Mouse (Mus musculus) embryonic facial prominence, embryonic 10.5 days (tissue): ENCODE data around the gene Rps6ka5. TPM values are rescaled to one million over a fixed set of nuclear protein-coding genes. Genes with fewer than 3 reads are reported as not detected.

Experiments
- DNase-seq: peaks from one replicate; pipeline ENCODE4 v3.0.0-alpha.2; 2017; ENCODE audit warnings: low spot score
- H3K27ac ChIP-seq: fragments of 300-500 bp; sonication (generic); replicated peaks from 2 replicates; pipeline ENCODE4 v1.5.1; 2016; ENCODE audit warnings: mild to moderate bottlenecking
- H3K27me3 ChIP-seq: fragments of 300-500 bp; sonication (generic); replicated peaks from 2 replicates; pipeline ENCODE4 v1.6.1; 2016; ENCODE audit warnings: low read depth, mild to moderate bottlenecking; ENCODE audit not compliant: poor library complexity, severe bottlenecking
- H3K36me3 ChIP-seq: fragments of 300-500 bp; sonication (generic); replicated peaks from 2 replicates; pipeline ENCODE4 v1.6.1; 2016; ENCODE audit warnings: mild to moderate bottlenecking, moderate library complexity
- H3K4me1 ChIP-seq: fragments of 300-500 bp; sonication (generic); 2 replicates; pipeline ENCODE4 v1.6.1; 2016
- H3K4me3 ChIP-seq: fragments of 300-500 bp; sonication (generic); 2 replicates; pipeline ENCODE4 v1.5.1; 2016; ENCODE audit warnings: mild to moderate bottlenecking, moderate library complexity
- H3K9me3 ChIP-seq: fragments of 300-500 bp; sonication (generic); 2 replicates; pipeline ENCODE4 v1.6.1; 2016; ENCODE audit warnings: mild to moderate bottlenecking
- WGBS: fragments of 180-500 bp; shearing (Covaris S2); methylation state at CpG from one replicate; pipeline ENCODE4 v1.1.7; 2016; 5-methylcytosine and 5-hydroxymethylcytosine counted together
- polyA plus RNA-seq: library from polyadenylated mRNA; unstranded; fragments of >200 nt; fragmentation: Nextera tagmentation; extraction: Ambion mirVana; gene quantifications from 2 replicates; pipeline ENCODE4 v1.2.1, GENCODE M21; 2016

Gene Rps6ka5
- polyA plus RNA-seq, 1 experiment from 2014 or later = 3.6 TPM

- Histone ChIP-seq H3K4me1 (peaks cover 18% of the 10 kb centered on the region), H3K4me3 (no peak overlapping the region), H3K9me3 (no peaks in the 10 kb centered on the region), H3K27me3 (no peaks in the 10 kb centered on the region), H3K36me3 (no peaks in the 10 kb centered on the region), H3K27ac (no peak overlapping the region)
- WGBS = 96% methylated on average over 2 of the region's 2 CpGs
- DNase-seq = no peak
Measured at GRCm38 (mm10) chr12:100636299-100636633, 90.5 kb downstream of the Rps6ka5 start.

- no peak for DNase-seq
- no peak overlapping the region for H3K27ac ChIP-seq
- 89% methylated on average over 6 of the region's 6 CpGs for WGBS
- no peaks in the 10 kb centered on the region for H3K9me3 ChIP-seq
- no peaks in the 10 kb centered on the region for H3K36me3 ChIP-seq
- peaks cover 13% of the 10 kb centered on the region for H3K4me1 ChIP-seq
- no peaks in the 10 kb centered on the region for H3K27me3 ChIP-seq
- H3K4me3 ChIP-seq = no peak overlapping the region
Measured at GRCm38 (mm10) chr12:100635601-100636298, 91.0 kb downstream of the Rps6ka5 start.

- Histone ChIP-seq H3K36me3 (no peaks in the 10 kb centered on the region), H3K4me3 (no peak overlapping the region), H3K27me3 (no peaks in the 10 kb centered on the region), H3K4me1 (no peaks in the 10 kb centered on the region), H3K27ac (no peak overlapping the region), H3K9me3 (no peaks in the 10 kb centered on the region)
- WGBS = 93% methylated on average over 3 of the region's 3 CpGs
- DNase-seq = no peak
Measured at GRCm38 (mm10) chr12:100633231-100633630, 93.6 kb downstream of the Rps6ka5 start.

GRCm38 (mm10) chr12:100631286-100631685 lies 95.5 kb downstream of the Rps6ka5 start:
- peaks cover 7% of the 10 kb centered on the region; the same call in 1 of the 2 replicates for H3K4me1 ChIP-seq
- H3K27me3 ChIP-seq = no peaks in the 10 kb centered on the region
- no peaks in the 10 kb centered on the region for H3K36me3 ChIP-seq
- WGBS = 93% methylated on average over 7 of the region's 7 CpGs
- no peak overlapping the region for H3K4me3 ChIP-seq
- H3K9me3 ChIP-seq = no peaks in the 10 kb centered on the region
- H3K27ac ChIP-seq = no peak overlapping the region
- DNase-seq = no peak

- WGBS = 93% methylated on average over 6 of the region's 6 CpGs
- H3K4me3 ChIP-seq = no peak overlapping the region
- H3K4me1 ChIP-seq = peaks cover 7% of the 10 kb centered on the region; the same call in 1 of the 2 replicates
- no peaks in the 10 kb centered on the region for H3K36me3 ChIP-seq
- no peaks in the 10 kb centered on the region for H3K27me3 ChIP-seq
- no peak for DNase-seq
- H3K9me3 ChIP-seq = no peaks in the 10 kb centered on the region
- H3K27ac ChIP-seq = no peak overlapping the region
Measured at GRCm38 (mm10) chr12:100629126-100629920, 97.5 kb downstream of the Rps6ka5 start.

GRCm38 (mm10) chr12:100626991-100627677 lies 99.6 kb downstream of the Rps6ka5 start:
- Histone ChIP-seq H3K4me1 (peaks cover 7% of the 10 kb centered on the region; the same call in 1 of the 2 replicates), H3K27me3 (no peaks in the 10 kb centered on the region), H3K4me3 (no peak overlapping the region), H3K9me3 (no peaks in the 10 kb centered on the region), H3K27ac (no peak overlapping the region), H3K36me3 (no peaks in the 10 kb centered on the region)
- WGBS = 54% methylated on average over 1 of the region's 1 CpGs
- DNase-seq = no peak

- Histone ChIP-seq H3K9me3 (no peaks in the 10 kb centered on the region), H3K4me3 (no peak overlapping the region), H3K27ac (no peak overlapping the region), H3K36me3 (no peaks in the 10 kb centered on the region), H3K4me1 (peaks cover 7% of the 10 kb centered on the region; the same call in 1 of the 2 replicates), H3K27me3 (no peaks in the 10 kb centered on the region)
- no peak for DNase-seq
- WGBS = 81% methylated on average over 4 of the region's 4 CpGs
Measured at GRCm38 (mm10) chr12:100626273-100626990, 100.4 kb downstream of the Rps6ka5 start.

- H3K36me3 ChIP-seq = no peaks in the 10 kb centered on the region
- H3K9me3 ChIP-seq = no peaks in the 10 kb centered on the region
- no peaks in the 10 kb centered on the region for H3K27me3 ChIP-seq
- H3K4me3 ChIP-seq = no peak overlapping the region
- H3K27ac ChIP-seq = no peak overlapping the region
- no peak for DNase-seq
- WGBS = 83% methylated on average over 3 of the region's 3 CpGs
- H3K4me1 ChIP-seq = peaks cover 7% of the 10 kb centered on the region; the same call in 1 of the 2 replicates
Measured at GRCm38 (mm10) chr12:100624854-100625447, 101.8 kb downstream of the Rps6ka5 start.

DNA sequence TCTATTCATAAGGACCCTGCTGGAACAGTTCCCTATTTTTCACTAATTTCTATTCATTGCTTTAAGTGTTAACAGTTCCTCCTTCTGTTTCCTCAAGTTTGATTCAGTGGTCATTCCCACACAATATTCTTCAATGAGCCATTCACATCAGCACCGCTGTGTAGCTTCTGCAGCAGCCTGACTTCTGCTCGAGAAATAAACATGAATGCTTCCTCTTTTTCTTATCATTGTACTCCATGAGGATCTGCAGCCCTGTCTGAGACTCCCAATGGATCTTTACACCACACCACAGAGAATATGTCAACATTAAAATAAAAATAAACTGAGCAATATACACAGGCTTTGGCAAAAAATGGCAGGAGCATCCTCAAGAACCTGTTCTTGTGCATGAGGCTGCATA lies 111.5 kb downstream of the Rps6ka5 start:
- WGBS = 83% methylated on average over 2 of the region's 2 CpGs
- no peaks in the 10 kb centered on the region for H3K36me3 ChIP-seq
- no peak for DNase-seq
- no peak overlapping the region for H3K4me3 ChIP-seq
- H3K4me1 ChIP-seq = no peaks in the 10 kb centered on the region
- no peak overlapping the region for H3K27ac ChIP-seq
- no peaks in the 10 kb centered on the region for H3K27me3 ChIP-seq
- no peaks in the 10 kb centered on the region for H3K9me3 ChIP-seq

DNA sequence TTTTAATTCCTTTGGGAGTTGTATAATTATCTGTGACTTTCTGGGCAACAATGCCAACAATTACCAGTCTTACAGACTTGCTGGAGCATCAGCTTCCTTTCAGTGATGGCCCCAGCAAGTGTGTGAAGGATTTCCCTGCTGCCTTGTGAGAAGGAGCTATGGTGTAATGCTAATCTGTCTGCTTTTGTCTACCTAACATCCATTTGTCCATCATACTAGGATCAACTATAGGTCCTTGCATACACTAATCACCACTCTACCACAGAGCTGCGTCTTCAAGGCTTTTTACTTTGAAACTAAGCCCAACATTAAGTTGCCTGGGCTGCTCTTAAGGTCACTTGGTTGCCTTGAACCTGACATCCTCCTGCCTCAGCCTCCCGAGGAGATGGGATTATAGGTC lies 112.9 kb downstream of the Rps6ka5 start:
- Histone ChIP-seq H3K27me3 (no peaks in the 10 kb centered on the region), H3K4me1 (no peaks in the 10 kb centered on the region), H3K27ac (no peak overlapping the region), H3K36me3 (no peaks in the 10 kb centered on the region), H3K4me3 (no peak overlapping the region), H3K9me3 (no peaks in the 10 kb centered on the region)
- whole genome bisulfite sequencing = 90% methylated on average over 2 of the region's 2 CpGs
- no peak for DNase-seq

DNA sequence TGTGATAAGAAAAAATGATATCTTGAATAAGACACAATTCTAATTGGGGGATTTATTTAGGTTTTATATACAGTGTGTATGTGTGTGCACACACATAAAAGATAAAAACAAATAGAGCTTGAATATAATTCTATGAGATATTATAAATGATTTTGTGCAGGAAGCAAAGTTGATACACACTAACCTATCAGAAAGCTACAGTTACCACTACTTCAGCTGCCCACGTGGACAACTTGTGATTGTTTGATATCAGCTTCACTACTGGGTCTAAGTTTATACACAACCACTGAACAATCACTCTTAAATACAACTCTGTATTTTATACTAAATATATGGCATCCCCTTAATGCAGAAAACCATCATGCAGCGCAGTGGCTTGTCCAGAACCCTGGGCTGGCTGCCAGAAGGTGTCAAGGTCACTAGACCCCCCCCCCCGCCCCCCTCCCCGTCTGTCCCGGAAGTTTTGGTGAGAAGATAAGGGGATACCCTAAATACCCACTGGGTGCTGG lies 113.5 kb downstream of the Rps6ka5 start:
- WGBS = 85% methylated on average over 5 of the region's 5 CpGs
- DNase-seq = no peak
- no peak overlapping the region for H3K4me3 ChIP-seq
- H3K9me3 ChIP-seq = no peaks in the 10 kb centered on the region
- H3K36me3 ChIP-seq = no peaks in the 10 kb centered on the region
- H3K27me3 ChIP-seq = no peaks in the 10 kb centered on the region
- no peak overlapping the region for H3K27ac ChIP-seq
- H3K4me1 ChIP-seq = no peaks in the 10 kb centered on the region

DNA sequence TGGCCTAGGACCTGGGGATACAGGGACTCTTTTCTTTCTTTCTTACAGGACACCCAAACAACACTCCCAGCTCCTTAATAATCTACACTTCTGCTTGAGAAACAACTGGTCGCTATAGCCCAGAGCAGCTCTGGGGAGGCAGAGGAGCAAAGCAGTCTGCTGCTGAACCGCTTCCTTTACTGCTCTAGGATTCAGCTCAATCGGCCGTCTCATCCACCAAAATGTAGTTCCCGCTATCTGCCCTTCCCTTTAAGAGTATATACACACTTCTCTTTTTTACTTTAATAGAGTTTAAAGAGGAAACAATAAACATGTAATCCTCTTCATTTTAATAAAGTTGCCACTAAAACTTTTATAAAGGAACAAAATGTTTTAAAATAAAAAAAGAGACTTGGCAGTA lies 117.0 kb downstream of the Rps6ka5 start:
- Histone ChIP-seq H3K4me1 (no peaks in the 10 kb centered on the region), H3K27me3 (no peaks in the 10 kb centered on the region), H3K9me3 (no peaks in the 10 kb centered on the region), H3K36me3 (no peaks in the 10 kb centered on the region), H3K4me3 (no peak overlapping the region), H3K27ac (no peak overlapping the region)
- DNase-seq = no peak
- 86% methylated on average over 5 of the region's 5 CpGs for WGBS
